Mouse (Mus musculus): ENCODE data around the gene Il2rb. TPM values are rescaled to one million over a fixed set of nuclear protein-coding genes. Genes with fewer than 3 reads are reported as not detected.

Il2rb gene
- 3.0 and 5.5 TPM in 2 replicates for polyA plus RNA-seq (2012; rRNA removed)

DNA sequence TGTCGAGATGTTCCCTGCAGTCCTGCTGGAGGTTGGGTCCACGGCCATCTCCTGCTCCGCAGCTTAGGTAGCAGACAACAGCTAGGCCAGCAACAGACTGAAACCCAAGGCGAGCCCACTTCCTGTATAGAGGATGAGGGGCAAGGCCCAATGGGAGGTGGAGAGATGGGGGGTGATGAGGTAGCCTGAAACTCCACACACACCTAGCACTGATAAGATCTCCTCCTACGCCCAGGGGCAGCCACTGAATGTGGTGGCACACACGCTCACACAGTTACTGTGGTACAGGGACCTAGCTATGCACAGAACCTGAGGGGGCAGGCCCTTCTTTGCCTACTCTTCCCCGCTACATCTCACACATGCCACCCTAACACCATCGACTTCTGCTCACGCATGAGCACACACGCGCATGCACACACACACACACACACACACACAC, at the start of gene Il2rb:
TSS of gene Il2rb (minus strand) at position 304 of the 439 bp plus-strand sequence.

DNA sequence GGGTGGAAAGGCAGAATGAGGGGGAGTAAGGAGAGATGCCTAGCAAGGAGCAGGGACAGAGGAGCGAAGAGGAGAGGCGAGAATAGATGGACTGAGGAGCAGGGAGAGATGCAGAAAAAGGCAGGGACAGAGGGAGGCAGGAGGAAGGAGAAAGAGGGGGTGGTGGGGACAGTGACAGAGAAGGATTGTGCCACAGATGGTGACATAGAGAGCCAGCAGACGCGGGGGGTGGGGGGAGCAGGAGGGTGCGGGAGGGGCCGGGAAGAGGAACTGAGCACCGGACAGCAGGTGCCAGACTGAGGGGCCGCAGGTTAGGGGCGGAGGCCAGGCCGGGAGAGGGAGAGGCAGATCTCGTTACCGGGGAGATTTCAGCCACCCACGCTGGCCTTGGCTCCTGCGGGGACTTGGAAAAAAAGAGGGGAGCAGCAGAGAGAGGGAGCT, 49.5 kb upstream of the Il2rb start, which contains the start of gene Sstr3:
TSS of gene Sstr3 (minus strand) at position 125 of the 441 bp plus-strand sequence.

DNA sequence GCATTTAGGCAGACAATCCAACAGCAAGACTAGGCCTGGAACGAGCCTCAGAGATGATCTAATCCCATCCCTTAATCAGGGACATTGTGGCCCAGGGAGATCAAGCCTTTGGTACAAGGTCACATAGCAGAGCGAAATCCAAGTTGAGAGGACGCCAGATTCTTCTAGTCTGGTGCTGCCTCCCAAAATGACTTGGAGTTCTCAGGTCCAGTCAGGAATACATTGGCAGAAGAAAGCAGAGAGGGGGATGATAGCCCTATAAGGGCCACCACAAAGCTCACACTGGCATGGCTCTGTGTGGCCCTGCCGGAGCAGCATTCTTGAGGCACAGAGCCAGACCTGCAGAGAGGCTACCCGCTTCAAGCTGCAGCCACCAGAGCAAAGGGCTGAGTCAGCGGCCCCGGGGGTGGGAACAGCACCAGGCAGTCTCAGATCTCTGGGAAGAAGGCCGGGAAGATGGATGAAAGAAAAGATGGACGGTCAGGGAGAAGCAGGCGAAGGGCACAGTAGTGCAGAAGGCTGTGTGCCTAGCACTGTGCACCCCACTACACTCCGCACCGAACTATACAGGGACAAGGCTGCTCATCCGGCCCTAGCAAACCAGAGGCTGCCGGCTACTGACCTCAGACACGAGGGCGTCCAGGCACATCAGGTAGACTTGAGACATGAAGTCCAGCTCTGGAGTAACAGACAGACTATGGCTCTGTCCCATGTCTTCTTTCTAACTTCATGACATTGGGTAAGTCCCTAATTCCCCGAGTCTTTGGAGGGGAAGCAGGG, 35.8 kb upstream of the Il2rb start, which contains the start of gene C1qtnf6:
TSS of gene C1qtnf6 (minus strand) at position 746 of the 780 bp plus-strand sequence.

DNA sequence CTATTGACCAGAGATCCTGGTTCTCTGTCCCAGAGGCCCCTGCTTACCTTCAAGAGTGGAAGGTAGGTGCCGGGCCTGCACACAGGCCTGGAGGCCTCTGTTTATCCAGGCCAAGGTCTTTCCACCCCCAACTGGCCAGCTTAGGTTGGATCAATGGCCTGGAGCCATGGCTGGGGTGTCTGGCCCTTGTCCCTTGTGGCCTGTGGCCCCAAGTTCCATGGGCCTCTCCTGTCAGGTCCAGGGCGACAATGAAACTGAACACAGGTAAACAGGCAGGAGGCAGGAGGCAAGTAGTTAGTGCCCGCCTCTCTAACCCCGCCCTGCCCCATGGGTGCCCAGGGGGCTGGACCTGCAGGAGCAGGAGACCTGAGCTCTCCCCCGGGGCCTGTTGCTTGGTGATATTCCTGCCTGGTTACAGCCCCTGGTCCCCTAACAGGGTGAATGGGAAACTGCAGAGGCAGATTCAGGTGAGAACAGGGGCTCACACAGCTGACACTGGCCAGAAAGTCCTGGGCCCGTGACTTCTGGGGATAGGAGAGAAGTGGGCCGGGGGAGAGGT, 26.6 kb downstream of the Il2rb start, which contains the start of gene Tmprss6:
TSS of gene Tmprss6 (minus strand) at position 256 of the 559 bp plus-strand sequence.

Other genes with a start within 250 kb of the Il2rb start
- gene Csf2rb2, start 189.6 kb downstream of the Il2rb start, polyA plus RNA-seq (2012; rRNA removed): 3.2 and 3.4 TPM in 2 replicates
- gene Csf2rb, start 169.5 kb downstream of the Il2rb start, polyA plus RNA-seq (2012; rRNA removed): 6.3 and 6.5 TPM in 2 replicates
- gene Tex33, start 99.4 kb downstream of the Il2rb start, polyA plus RNA-seq (2012; rRNA removed): not detected in 2 replicates
- gene Tst, start 89.4 kb downstream of the Il2rb start, polyA plus RNA-seq (2012; rRNA removed): 317 and 398 TPM in 2 replicates
- gene Mpst, start 88.9 kb downstream of the Il2rb start, polyA plus RNA-seq (2012; rRNA removed): 522 and 598 TPM in 2 replicates
- gene Kctd17, start 66.7 kb downstream of the Il2rb start, polyA plus RNA-seq (2012; rRNA removed): 203 and 318 TPM in 2 replicates
- 0.12 and 0.14 TPM in 2 replicates for gene Tmprss6, start 26.6 kb downstream of the Il2rb start, polyA plus RNA-seq (2012; rRNA removed)
- gene C1qtnf6, start 36.1 kb upstream of the Il2rb start, polyA plus RNA-seq (2012; rRNA removed): 58.7 and 70.4 TPM in 2 replicates
- 0.73 and 1.5 TPM in 2 replicates for gene Sstr3, start 49.4 kb upstream of the Il2rb start, polyA plus RNA-seq (2012; rRNA removed)
- gene Rac2, start 77.5 kb upstream of the Il2rb start, polyA plus RNA-seq (2012; rRNA removed): 87.5 and 100 TPM in 2 replicates
- 15.9 and 17.1 TPM in 2 replicates for gene Cyth4, start 101.8 kb upstream of the Il2rb start, polyA plus RNA-seq (2012; rRNA removed)
- 2.5 and 2.7 TPM in 2 replicates for gene Elfn2, start 223.5 kb upstream of the Il2rb start, polyA plus RNA-seq (2012; rRNA removed)

Measured in colon, adult 2 months (tissue).